ENCODE assay signal across 13 mouse cellular contexts in the genomic region with DNA sequence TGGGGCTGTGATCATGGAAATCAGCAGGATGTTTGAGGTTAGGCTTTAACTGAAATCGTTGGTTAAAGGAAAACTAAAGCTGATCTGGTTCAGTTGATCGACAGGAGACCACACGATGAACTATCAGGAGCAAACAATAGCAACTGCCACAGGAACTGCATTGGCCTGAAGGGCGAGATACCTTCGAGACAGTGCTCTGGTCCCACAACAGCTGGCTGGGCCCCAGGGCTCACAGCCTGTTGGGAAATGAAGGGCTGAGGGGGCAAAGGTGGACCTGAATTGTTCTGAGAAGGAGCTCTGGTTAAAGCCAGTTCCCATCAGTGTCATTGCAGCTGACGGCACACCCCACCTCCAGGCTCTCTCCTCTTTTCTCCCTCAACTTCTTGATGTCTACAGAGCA. TPM values are rescaled to one million over a fixed set of nuclear protein-coding genes. Genes with fewer than 3 reads are reported as not detected.
DNase-seq lines count a peak whose midpoint lies in the region; ATAC-seq and TF ChIP-seq lines count a peak whose summit lies in the region.
"Had no signal": no experiment of that assay in that cellular context is flagged by ENCODE, and none has a peak within 500 bp of the region (broad histone marks: within the 10 kb centered on the region; RNA-seq: fewer than 3 reads in every experiment).

No protein-coding gene starts in this region.

- peak; percentile 74 for DNase-seq in midbrain, embryonic 11.5 days (ENCODE audit: low spot score, missing footprints)
- DNase-seq in midbrain, embryonic 14.5 days: no peak
- no peak for DNase-seq in frontal cortex, postnatal 25 days (ENCODE audit: low spot score in 2 of 2)
- no peak for DNase-seq in c-Kit-positive CD71-positive TER-119-positive erythroid progenitor cells, embryonic 14.5 days (ENCODE audit: low spot score)
- no peak for DNase-seq in hindbrain, postnatal 0 days (ENCODE audit: low spot score)
- DNase-seq: cerebellum, adult 11-12 months; gastrocnemius, postnatal 25 days; thymus, postnatal 25 days had no signal

- H3K4me1 ChIP-seq in midbrain, embryonic 11.5 days (ENCODE audit: control insufficient read depth, insufficient read depth, low read length): no peaks in the 10 kb centered on the region
- H3K4me1 ChIP-seq in midbrain, embryonic 14.5 days (ENCODE audit: control insufficient read depth, insufficient read depth, low read length): peaks cover 17% of the 10 kb centered on the region
- H3K4me1 ChIP-seq in intestine, embryonic 16.5 days (ENCODE audit: control insufficient read depth, insufficient read depth, low read length): peaks cover 49% of the 10 kb centered on the region
- H3K4me1 ChIP-seq in limb, embryonic 12.5 days (replicated peaks): peaks cover 72% of the 10 kb centered on the region
- H3K4me1 ChIP-seq in stomach, embryonic 15.5 days: peaks cover 37% of the 10 kb centered on the region
- 0 out of 2 replicates have a peak, but pooled peaks cover 6% of the 10 kb centered on the region for H3K4me1 ChIP-seq in hindbrain, postnatal 0 days (ENCODE audit: insufficient read depth, low read length)

- H3K9ac ChIP-seq in midbrain, embryonic 11.5 days (ENCODE audit: low read length): no peak overlapping the region
- no peak overlapping the region for H3K9ac ChIP-seq in midbrain, embryonic 14.5 days (replicated peaks; ENCODE audit: low read length)
- H3K9ac ChIP-seq in intestine, embryonic 16.5 days (ENCODE audit: low read depth, low read length): no peak overlapping the region
- no peak overlapping the region for H3K9ac ChIP-seq in limb, embryonic 12.5 days (replicated peaks)
- H3K9ac ChIP-seq in stomach, embryonic 15.5 days: no peak overlapping the region
- H3K9ac ChIP-seq in hindbrain, postnatal 0 days (replicated peaks; ENCODE audit: low read length): no peak overlapping the region
- H3K9ac ChIP-seq: neural tube, embryonic 13.5 days had no signal

- no peak for TF ChIP-seq CTCF in hindbrain, postnatal 0 days (IDR thresholded peaks at IDR 0.05; ENCODE audit: low read depth)

- no peak overlapping the region for H3K27ac ChIP-seq in midbrain, embryonic 11.5 days (ENCODE audit: low read depth, low read length)
- no peak overlapping the region for H3K27ac ChIP-seq in midbrain, embryonic 14.5 days (replicated peaks; ENCODE audit: low read depth, low read length)
- 0 out of 2 replicates have a peak overlapping the region, but pooled peaks have one; percentile 3 for H3K27ac ChIP-seq in intestine, embryonic 16.5 days (ENCODE audit: low read length)
- H3K27ac ChIP-seq in limb, embryonic 12.5 days: peak overlapping the region; percentile 42; the same call in 1 of the 2 replicates
- H3K27ac ChIP-seq in stomach, embryonic 15.5 days: peak overlapping the region; percentile 56
- no peak overlapping the region for H3K27ac ChIP-seq in hindbrain, postnatal 0 days
- H3K27ac ChIP-seq: macrophage; neural tube, embryonic 13.5 days had no signal

- 76% methylated on average over 6 of the region's 6 CpGs for WGBS in midbrain, embryonic 11.5 days
- WGBS in midbrain, embryonic 14.5 days: 67% methylated on average over 6 of the region's 6 CpGs
- 48% methylated on average over 6 of the region's 6 CpGs for WGBS in intestine, embryonic 16.5 days
- WGBS in limb, embryonic 12.5 days: 75% methylated on average over 6 of the region's 6 CpGs
- WGBS in stomach, embryonic 15.5 days: 53% methylated on average over 6 of the region's 6 CpGs
- WGBS in hindbrain, postnatal 0 days: 77% methylated on average over 6 of the region's 6 CpGs

- no peak for ATAC-seq in midbrain, embryonic 11.5 days (ENCODE audit: low FRiP score)
- ATAC-seq in midbrain, embryonic 14.5 days (ENCODE audit: low FRiP score, low TSS enrichment): no peak
- ATAC-seq in intestine, embryonic 16.5 days: peak; percentile 82
- ATAC-seq in limb, embryonic 12.5 days (ENCODE audit: insufficient number of reproducible peaks, insufficient read depth, low FRiP score, low TSS enrichment, low read depth): no peak
- no peak for ATAC-seq in stomach, embryonic 15.5 days (ENCODE audit: insufficient read depth, low FRiP score, low read depth)
- no peak for ATAC-seq in hindbrain, postnatal 0 days

- H3K36me3 ChIP-seq in midbrain, embryonic 11.5 days (ENCODE audit: control insufficient read depth, insufficient read depth, low read length): no peaks in the 10 kb centered on the region
- no peaks in the 10 kb centered on the region for H3K36me3 ChIP-seq in midbrain, embryonic 14.5 days (ENCODE audit: control insufficient read depth, insufficient read depth, low read length)
- no peaks in the 10 kb centered on the region for H3K36me3 ChIP-seq in intestine, embryonic 16.5 days (ENCODE audit: control insufficient read depth, insufficient read depth, low read length)
- no peaks in the 10 kb centered on the region for H3K36me3 ChIP-seq in limb, embryonic 12.5 days
- H3K36me3 ChIP-seq in stomach, embryonic 15.5 days: no peaks in the 10 kb centered on the region
- H3K36me3 ChIP-seq in hindbrain, postnatal 0 days (ENCODE audit: insufficient read depth, low read length): no peaks in the 10 kb centered on the region
- H3K36me3 ChIP-seq: neural tube, embryonic 13.5 days had no signal

- H3K4me3 ChIP-seq in midbrain, embryonic 11.5 days (ENCODE audit: low read depth, low read length): no peak overlapping the region
- H3K4me3 ChIP-seq in midbrain, embryonic 14.5 days (replicated peaks; ENCODE audit: low read depth, low read length): no peak overlapping the region
- no peak overlapping the region for H3K4me3 ChIP-seq in intestine, embryonic 16.5 days (ENCODE audit: low read length)
- H3K4me3 ChIP-seq in limb, embryonic 12.5 days (replicated peaks): no peak overlapping the region
- H3K4me3 ChIP-seq in stomach, embryonic 15.5 days (replicated peaks): no peak overlapping the region
- no peak overlapping the region for H3K4me3 ChIP-seq in hindbrain, postnatal 0 days (ENCODE audit: low read length)
- H3K4me3 ChIP-seq: neural tube, embryonic 13.5 days had no signal

- no peaks in the 10 kb centered on the region for H3K27me3 ChIP-seq in midbrain, embryonic 11.5 days (ENCODE audit: control insufficient read depth, insufficient read depth, low read length)
- H3K27me3 ChIP-seq in midbrain, embryonic 14.5 days (ENCODE audit: control insufficient read depth, insufficient read depth, low read length): no peaks in the 10 kb centered on the region
- no peaks in the 10 kb centered on the region for H3K27me3 ChIP-seq in intestine, embryonic 16.5 days (replicated peaks; ENCODE audit: control insufficient read depth, insufficient read depth, low read length)
- peaks cover 20% of the 10 kb centered on the region for H3K27me3 ChIP-seq in limb, embryonic 12.5 days
- no peaks in the 10 kb centered on the region for H3K27me3 ChIP-seq in stomach, embryonic 15.5 days (replicated peaks)
- no peaks in the 10 kb centered on the region for H3K27me3 ChIP-seq in hindbrain, postnatal 0 days (ENCODE audit: insufficient read depth, low read length)

- H3K4me2 ChIP-seq in midbrain, embryonic 11.5 days: no peak overlapping the region
- H3K4me2 ChIP-seq in midbrain, embryonic 14.5 days (ENCODE audit: low read length): no peak overlapping the region
- H3K4me2 ChIP-seq in intestine, embryonic 16.5 days (ENCODE audit: low read depth, low read length): no peak overlapping the region
- no peak overlapping the region for H3K4me2 ChIP-seq in limb, embryonic 12.5 days
- no peak overlapping the region for H3K4me2 ChIP-seq in stomach, embryonic 15.5 days
- no peak overlapping the region for H3K4me2 ChIP-seq in hindbrain, postnatal 0 days (ENCODE audit: low read depth, low read length)
- H3K4me2 ChIP-seq: neural tube, embryonic 13.5 days had no signal

- H3K9me3 ChIP-seq in midbrain, embryonic 11.5 days (ENCODE audit: control insufficient read depth, low read length): no peaks in the 10 kb centered on the region
- H3K9me3 ChIP-seq in midbrain, embryonic 14.5 days (ENCODE audit: control insufficient read depth, low read length): no peaks in the 10 kb centered on the region
- no peaks in the 10 kb centered on the region for H3K9me3 ChIP-seq in intestine, embryonic 16.5 days (ENCODE audit: control insufficient read depth, low read length)
- no peaks in the 10 kb centered on the region for H3K9me3 ChIP-seq in limb, embryonic 12.5 days
- H3K9me3 ChIP-seq in stomach, embryonic 15.5 days: no peaks in the 10 kb centered on the region
- H3K9me3 ChIP-seq in hindbrain, postnatal 0 days (ENCODE audit: low read length): no peaks in the 10 kb centered on the region
- H3K9me3 ChIP-seq: neural tube, embryonic 13.5 days had no signal

RNA-seq across cellular contexts. Expression of a gene that starts 52.5 kb away (rescaled TPM):
- polyA plus RNA-seq in midbrain, embryonic 11.5 days (2014; fragmentation: Nextera tagmentation; extraction: Ambion mirVana): 7.8 and 9.0 TPM in 2 replicates
- 1.4 and 4.7 TPM in 2 replicates for polyA plus RNA-seq in midbrain, embryonic 14.5 days (2014; fragmentation: Nextera tagmentation; extraction: Ambion mirVana)
- polyA plus RNA-seq in intestine, embryonic 16.5 days (2015; fragmentation: Nextera tagmentation; extraction: Ambion mirVana): 14.6 and 14.9 TPM in 2 replicates
- 17.5 and 20.3 TPM in 2 replicates for polyA plus RNA-seq in limb, embryonic 12.5 days (2016; fragmentation: Nextera tagmentation; extraction: Ambion mirVana)
- polyA plus RNA-seq in stomach, embryonic 15.5 days (2015; fragmentation: Nextera tagmentation; extraction: Ambion mirVana): 20.3 and 24.2 TPM in 2 replicates
- total RNA-seq in hindbrain, postnatal 0 days (2014; rRNA removed): 21.7 and 21.8 TPM in 2 replicates
- 4.6 and 4.8 TPM in 2 replicates for polyA plus RNA-seq in hindbrain, postnatal 0 days (2015; fragmentation: Nextera tagmentation; extraction: Ambion mirVana)

Comparison
In these comparisons a context has a peak if more than half of its experiments do, and no peak if none do; other contexts are left out.
1. H3K27ac ChIP-seq: peak in intestine, embryonic 16.5 days (single experiment), limb, embryonic 12.5 days (single experiment) and stomach, embryonic 15.5 days (single experiment); none in midbrain, embryonic 11.5 days (single experiment), midbrain, embryonic 14.5 days (single experiment) and hindbrain, postnatal 0 days (single experiment).